Mouse (Mus musculus) hindbrain, embryonic 10.5 days (tissue): Measurements from ENCODE around the gene Cd4. TPM values are rescaled to one million over a fixed set of nuclear protein-coding genes. Genes with fewer than 3 reads are reported as not detected.
A peak's percentile ranks its signal among the peaks of the same experiment; 100 is the strongest.

Experiments
- DNase-seq: peaks from one replicate; pipeline ENCODE4 v3.0.0-alpha.2; 2017; ENCODE audit warnings: low spot score
- H3K27ac ChIP-seq: fragments of 300-500 bp; sonication (generic); 2 replicates; pipeline ENCODE4 v1.5.1; 2016; ENCODE audit warnings: mild to moderate bottlenecking, moderate library complexity
- H3K27me3 ChIP-seq: fragments of 300-500 bp; sonication (generic); 2 replicates; pipeline ENCODE4 v1.6.1; 2016; ENCODE audit warnings: mild to moderate bottlenecking; ENCODE audit not compliant: poor library complexity, insufficient read depth, severe bottlenecking
- H3K36me3 ChIP-seq: fragments of 300-500 bp; sonication (generic); 2 replicates; pipeline ENCODE4 v1.6.1; 2016; ENCODE audit warnings: mild to moderate bottlenecking, moderate library complexity
- H3K4me1 ChIP-seq: fragments of 300-500 bp; sonication (generic); replicated peaks from 2 replicates; pipeline ENCODE4 v1.6.1; 2016; ENCODE audit warnings: mild to moderate bottlenecking
- H3K4me3 ChIP-seq: fragments of 300-500 bp; sonication (generic); 2 replicates; pipeline ENCODE4 v1.5.1; 2016; ENCODE audit warnings: mild to moderate bottlenecking, moderate library complexity
- H3K9me3 ChIP-seq: fragments of 300-500 bp; sonication (generic); 2 replicates; pipeline ENCODE4 v1.6.1; 2016; ENCODE audit warnings: mild to moderate bottlenecking, moderate library complexity
- WGBS: fragments of 180-500 bp; shearing (Covaris S2); methylation state at CpG from one replicate; pipeline ENCODE4 v1.1.7; 2016; 5-methylcytosine and 5-hydroxymethylcytosine counted together
- polyA plus RNA-seq: library from polyadenylated mRNA; unstranded; fragments of >200 nt; fragmentation: Nextera tagmentation; extraction: Ambion mirVana; gene quantifications from 2 replicates; pipeline ENCODE4 v1.2.1, GENCODE M21; 2016

The Cd4 gene
- polyA plus RNA-seq, 1 experiment from 2014 or later: not detected

- Histone ChIP-seq H3K9me3 (no peaks in the 10 kb centered on the region), H3K36me3 (peaks cover 63% of the 10 kb centered on the region), H3K27ac (peak overlapping the region; percentile 92), H3K27me3 (no peaks in the 10 kb centered on the region), H3K4me1 (peaks cover 36% of the 10 kb centered on the region), H3K4me3 (peak overlapping the region; percentile 71)
- peak; percentile 37 for DNase-seq
- WGBS: 28% methylated on average over 10 of the region's 10 CpGs
Observed at GRCm38 (mm10) chr6:124828101-124828592, 59.9 kb downstream of the Cd4 start.

- no peak for DNase-seq
- Histone ChIP-seq H3K27me3 (no peaks in the 10 kb centered on the region), H3K4me3 (no peak overlapping the region), H3K36me3 (peaks cover 99% of the 10 kb centered on the region), H3K9me3 (no peaks in the 10 kb centered on the region), H3K27ac (no peak overlapping the region), H3K4me1 (no peaks in the 10 kb centered on the region)
- WGBS: 95% methylated on average over 4 of the region's 4 CpGs
Observed at GRCm38 (mm10) chr6:124822049-124822448, 66.0 kb downstream of the Cd4 start.

- Histone ChIP-seq H3K4me3 (no peak overlapping the region), H3K9me3 (no peaks in the 10 kb centered on the region), H3K36me3 (peaks cover 100% of the 10 kb centered on the region), H3K27me3 (no peaks in the 10 kb centered on the region), H3K27ac (no peak overlapping the region), H3K4me1 (no peaks in the 10 kb centered on the region)
- WGBS: 95% methylated on average over 5 of the region's 5 CpGs
- DNase-seq: no peak
Observed at GRCm38 (mm10) chr6:124820891-124821290, 67.1 kb downstream of the Cd4 start.

DNA sequence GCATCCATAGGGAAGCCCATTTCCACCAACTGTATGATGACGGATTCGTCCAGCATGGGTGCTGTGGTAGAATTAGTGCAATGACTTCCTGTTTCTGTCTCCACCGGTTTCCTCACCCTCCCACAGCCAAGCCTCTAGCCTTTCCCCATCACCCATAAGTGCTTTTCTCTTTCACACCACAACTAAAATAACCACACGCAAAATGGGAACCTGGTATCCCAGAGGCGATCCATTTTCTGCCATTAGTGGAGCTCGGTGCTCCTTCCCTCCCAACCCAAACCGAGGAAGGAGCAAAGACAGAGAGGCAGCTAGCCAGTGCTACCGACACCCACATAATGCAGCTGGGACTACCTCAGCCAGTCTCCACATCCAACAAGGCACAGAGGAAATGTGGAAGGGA is 70.0 kb downstream of the Cd4 start:
- no peak overlapping the region for H3K27ac ChIP-seq
- no peak overlapping the region for H3K4me3 ChIP-seq
- peaks cover 23% of the 10 kb centered on the region for H3K4me1 ChIP-seq
- 93% methylated on average over 8 of the region's 8 CpGs for WGBS
- no peaks in the 10 kb centered on the region for H3K9me3 ChIP-seq
- DNase-seq: no peak
- H3K27me3 ChIP-seq: no peaks in the 10 kb centered on the region
- H3K36me3 ChIP-seq: peaks cover 81% of the 10 kb centered on the region

DNA sequence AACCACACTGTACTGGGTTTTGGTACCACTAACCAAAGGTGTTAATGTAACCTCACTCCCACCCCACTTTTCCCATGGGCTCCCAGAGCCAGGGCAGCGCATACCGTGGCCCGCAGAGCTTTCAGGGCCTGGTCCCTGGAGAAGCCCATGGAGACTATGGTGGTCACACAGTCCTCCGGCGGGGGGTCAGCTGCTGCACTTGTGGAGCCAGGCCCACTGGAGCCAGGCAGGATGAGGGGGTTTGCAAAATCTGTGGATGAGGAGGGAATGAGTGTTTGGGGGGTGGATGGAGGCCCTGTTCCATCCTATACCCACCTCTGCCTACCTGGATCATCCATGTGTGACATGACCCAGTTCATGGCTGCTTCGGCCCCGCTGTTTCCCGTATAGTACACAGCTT is 70.5 kb downstream of the Cd4 start:
- no peaks in the 10 kb centered on the region for H3K27me3 ChIP-seq
- peaks cover 28% of the 10 kb centered on the region for H3K4me1 ChIP-seq
- H3K9me3 ChIP-seq: no peaks in the 10 kb centered on the region
- no peak overlapping the region for H3K4me3 ChIP-seq
- peaks cover 80% of the 10 kb centered on the region for H3K36me3 ChIP-seq
- no peak overlapping the region for H3K27ac ChIP-seq
- DNase-seq: no peak
- over 99% methylated on average over 8 of the region's 8 CpGs for WGBS

- H3K27ac ChIP-seq: no peak overlapping the region
- WGBS: 93% methylated on average over 11 of the region's 11 CpGs
- H3K4me1 ChIP-seq: peaks cover 32% of the 10 kb centered on the region
Observed at GRCm38 (mm10) chr6:124817125-124817524, 70.9 kb downstream of the Cd4 start.

DNA sequence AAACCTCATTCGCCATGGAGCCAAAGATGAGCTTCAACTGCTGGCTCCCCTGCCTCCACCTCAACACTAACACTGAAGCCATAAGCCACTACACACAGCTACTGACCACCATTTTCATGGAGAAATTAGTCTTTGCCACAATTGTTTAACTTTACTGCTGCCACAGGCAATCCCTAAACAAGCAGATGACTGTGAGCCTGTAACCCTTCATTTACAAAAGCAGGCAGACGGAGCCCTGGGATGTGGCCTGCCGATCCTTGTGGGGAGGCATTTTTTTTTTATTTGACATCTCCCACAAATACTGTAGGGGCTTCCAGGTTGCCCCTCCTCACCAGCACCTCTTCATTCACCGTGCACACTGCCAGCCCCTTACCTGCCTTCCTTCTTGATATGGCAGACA is 71.4 kb downstream of the Cd4 start:
- Histone ChIP-seq H3K9me3 (no peaks in the 10 kb centered on the region), H3K4me3 (no peak overlapping the region), H3K36me3 (peaks cover 80% of the 10 kb centered on the region), H3K27ac (no peak overlapping the region), H3K4me1 (peaks cover 37% of the 10 kb centered on the region), H3K27me3 (no peaks in the 10 kb centered on the region)
- WGBS: 93% methylated on average over 4 of the region's 4 CpGs
- DNase-seq: no peak

More at GRCm38 (mm10) chr6:124817125-124817524, 70.9 kb downstream of the Cd4 start:
- Histone ChIP-seq H3K36me3 (peaks cover 80% of the 10 kb centered on the region), H3K27me3 (no peaks in the 10 kb centered on the region), H3K4me3 (no peak overlapping the region), H3K9me3 (no peaks in the 10 kb centered on the region)
- no peak for DNase-seq

GRCm38 (mm10) chr6:124814858-124815774 is 72.9 kb downstream of the Cd4 start:
- H3K4me3 ChIP-seq: peak overlapping the region; percentile 92
- no peak for DNase-seq
- no peaks in the 10 kb centered on the region for H3K27me3 ChIP-seq
- H3K4me1 ChIP-seq: peaks cover 45% of the 10 kb centered on the region
- no peaks in the 10 kb centered on the region for H3K9me3 ChIP-seq
- H3K27ac ChIP-seq: no peak overlapping the region; the same call in 1 of the 2 replicates
- WGBS: 80% methylated on average over 9 of the region's 9 CpGs
- peaks cover 80% of the 10 kb centered on the region for H3K36me3 ChIP-seq

Other genes with a start within 250 kb of the Cd4 start
- 39.6 and 43.6 TPM in 2 replicates for gene Lpcat3, start 225.2 kb downstream of the Cd4 start, polyA plus RNA-seq
- 215 and 232 TPM in 2 replicates for gene Emg1, start 176.0 kb downstream of the Cd4 start, polyA plus RNA-seq
- 410 and 445 TPM in 2 replicates for gene Phb2, start 175.9 kb downstream of the Cd4 start, polyA plus RNA-seq
- gene Ptpn6, start 149.5 kb downstream of the Cd4 start, polyA plus RNA-seq: 7.9 and 8.2 TPM in 2 replicates
- gene Grcc10, start 146.8 kb downstream of the Cd4 start, polyA plus RNA-seq: 446 and 555 TPM in 2 replicates
- gene Gm45234, start 132.2 kb downstream of the Cd4 start, polyA plus RNA-seq: not detected in 2 replicates
- 11.2 and 13.0 TPM in 2 replicates for gene Atn1, start 131.7 kb downstream of the Cd4 start, polyA plus RNA-seq
- 3.4 and 5.4 TPM in 2 replicates for gene Eno2, start 118.5 kb downstream of the Cd4 start, polyA plus RNA-seq
- 2.5 and 4.8 TPM in 2 replicates for gene Lrrc23, start 108.5 kb downstream of the Cd4 start, polyA plus RNA-seq
- 8.3 and 8.7 TPM in 2 replicates for gene Spsb2, start 79.6 kb downstream of the Cd4 start, polyA plus RNA-seq
- 794 and 931 TPM in 2 replicates for gene Tpi1, start 73.9 kb downstream of the Cd4 start, polyA plus RNA-seq
- 206 and 211 TPM in 2 replicates for gene Usp5, start 58.7 kb downstream of the Cd4 start, polyA plus RNA-seq
- gene Cdca3, start 58.7 kb downstream of the Cd4 start, polyA plus RNA-seq: 232 and 255 TPM in 2 replicates
- gene Gnb3, start 47.9 kb downstream of the Cd4 start, polyA plus RNA-seq: 0.44 and 0.76 TPM in 2 replicates
- gene P3h3, start 30.5 kb downstream of the Cd4 start, polyA plus RNA-seq: 12.6 and 13.4 TPM in 2 replicates
- gene Gpr162, start 24.2 kb downstream of the Cd4 start, polyA plus RNA-seq: 2.3 and 5.0 TPM in 2 replicates
- 1.1 and 1.3 TPM in 2 replicates for gene Lag3, start 23.5 kb upstream of the Cd4 start, polyA plus RNA-seq
- gene Ptms, start 31.9 kb upstream of the Cd4 start, polyA plus RNA-seq: 271 and 416 TPM in 2 replicates
- gene Mlf2, start 43.2 kb upstream of the Cd4 start, polyA plus RNA-seq: 417 and 499 TPM in 2 replicates
- 130 and 138 TPM in 2 replicates for gene Cops7a, start 77.3 kb upstream of the Cd4 start, polyA plus RNA-seq
- 0.85 and 2.4 TPM in 2 replicates for gene Pianp, start 108.5 kb upstream of the Cd4 start, polyA plus RNA-seq
- 8.7 and 12.8 TPM in 2 replicates for gene Zfp384, start 120.9 kb upstream of the Cd4 start, polyA plus RNA-seq
- 125 and 153 TPM in 2 replicates for gene Ing4, start 151.5 kb upstream of the Cd4 start, polyA plus RNA-seq
- gene Acrbp, start 161.5 kb upstream of the Cd4 start, polyA plus RNA-seq: 13.1 and 15.5 TPM in 2 replicates
- 0.10 TPM in 1 of 2 replicates, not detected in the other for gene Lpar5, start 179.7 kb upstream of the Cd4 start, polyA plus RNA-seq
- gene Chd4, start 207.8 kb upstream of the Cd4 start, polyA plus RNA-seq: 95.7 and 97.6 TPM in 2 replicates
- gene Nop2, start 243.7 kb upstream of the Cd4 start, polyA plus RNA-seq: 67.6 and 83.8 TPM in 2 replicates